Mouse (Mus musculus): ENCODE measurements around the gene Lrrc59.

- TF ChIP-seq CTCF (IDR thresholded peaks at IDR 0.05; ENCODE audit: extremely low read depth, insufficient read depth, low read length) (no peak), POLR2A (IDR thresholded peaks at IDR 0.05; ENCODE audit: extremely low read depth, insufficient read depth, low read length) (no peak)
Observed at GRCm38 (mm10) chr11:94597319-94597718, 32.2 kb upstream of the Lrrc59 start.
